Mouse (Mus musculus): Measurements from ENCODE around the gene Wdsub1. TPM values are rescaled to one million over a fixed set of nuclear protein-coding genes. Genes with fewer than 3 reads are reported as not detected.

Wdsub1 gene
- polyA plus RNA-seq, 1 experiment from 2014 or later = 42.7 TPM

DNA sequence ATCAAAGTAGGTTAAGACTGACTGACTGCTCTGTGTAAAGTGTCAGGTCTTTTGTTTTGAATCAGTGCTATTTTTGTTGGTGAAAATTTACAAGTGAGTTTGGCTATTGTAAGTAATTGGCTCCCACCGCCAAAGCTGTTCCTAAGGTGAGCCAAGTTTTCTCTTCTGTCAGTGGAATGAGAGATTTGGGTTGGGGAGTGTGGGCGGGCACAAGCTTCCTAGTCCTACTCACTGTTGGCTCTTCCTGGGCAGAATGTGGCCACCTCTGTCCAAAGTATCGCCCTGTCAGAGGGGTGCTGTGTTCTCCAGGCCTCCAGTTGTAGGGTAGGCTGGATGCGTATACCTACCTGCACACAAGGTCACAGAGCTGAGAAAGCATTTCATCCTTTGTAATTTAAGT, 57.0 kb downstream of the Wdsub1 start:
- Histone ChIP-seq H3K4me1 (peaks cover 74% of the 10 kb centered on the region), H3K4me3 (no peak overlapping the region), H3K27ac (replicated peaks) (peak overlapping the region; percentile 86), H3K36me3 (peaks cover 37% of the 10 kb centered on the region), H3K9ac (no peak overlapping the region), H3K9me3 (no peaks in the 10 kb centered on the region), H3K4me2 (no peak overlapping the region), H3K27me3 (replicated peaks) (no peaks in the 10 kb centered on the region)
- ATAC-seq (ENCODE audit: extremely low read depth, insufficient number of reproducible peaks, low FRiP score, low TSS enrichment) = no peak
- WGBS = 87% methylated on average over 4 of the region's 4 CpGs

DNA sequence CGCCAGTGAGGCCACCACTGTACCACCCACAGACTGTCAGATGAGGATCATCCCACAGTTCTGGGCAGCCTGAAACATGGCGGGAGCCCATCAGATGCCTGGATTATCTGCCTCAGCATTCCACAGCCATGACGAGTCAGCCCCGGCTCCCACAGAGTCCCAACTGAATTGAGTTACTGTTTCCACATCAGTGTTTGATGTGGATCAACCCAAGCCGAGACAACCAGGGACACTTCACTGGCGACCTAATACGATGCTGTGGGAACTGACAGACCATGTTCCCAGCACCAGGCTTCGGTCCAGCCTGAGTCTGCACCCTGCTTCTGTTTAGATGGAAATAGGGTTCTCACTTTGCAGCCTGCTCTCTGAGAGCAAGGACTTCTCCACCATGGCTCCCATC, 58.1 kb downstream of the Wdsub1 start:
- peak overlapping the region; percentile 47; the same call in 1 of the 2 replicates for H3K9ac ChIP-seq
- no peaks in the 10 kb centered on the region for H3K9me3 ChIP-seq
- no peak for ATAC-seq (ENCODE audit: extremely low read depth, insufficient number of reproducible peaks, low FRiP score, low TSS enrichment)
- 21% methylated on average over 8 of the region's 8 CpGs for WGBS
- peaks cover 48% of the 10 kb centered on the region for H3K36me3 ChIP-seq
- H3K4me2 ChIP-seq = peak overlapping the region; percentile 24
- H3K4me3 ChIP-seq = no peak overlapping the region
- no peaks in the 10 kb centered on the region for H3K27me3 ChIP-seq (replicated peaks)
- H3K4me1 ChIP-seq = peaks cover 63% of the 10 kb centered on the region
- H3K27ac ChIP-seq (replicated peaks) = peak overlapping the region; percentile 86

DNA sequence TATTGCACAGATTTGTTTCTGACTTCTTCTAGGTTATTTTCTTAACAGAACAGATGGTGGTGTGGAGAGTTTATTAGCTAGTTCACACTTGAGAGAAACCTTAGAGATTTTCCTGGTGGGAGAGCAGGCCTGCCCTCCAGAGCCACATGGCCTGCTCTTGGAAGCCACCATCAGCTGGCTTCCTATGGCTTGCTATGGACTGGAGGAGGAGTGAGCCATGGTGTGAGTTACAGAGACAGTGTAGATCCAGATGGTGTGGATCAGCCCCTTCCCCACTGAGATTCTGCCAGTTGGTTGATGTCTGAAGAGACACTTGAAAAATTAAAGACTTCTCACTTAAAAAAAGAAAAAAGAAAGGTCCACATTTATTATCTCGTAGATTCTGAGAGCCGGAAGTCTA, 61.3 kb downstream of the Wdsub1 start:
- Histone ChIP-seq H3K4me2 (no peak overlapping the region), H3K9me3 (no peaks in the 10 kb centered on the region), H3K27ac (replicated peaks) (no peak overlapping the region), H3K36me3 (peaks cover 70% of the 10 kb centered on the region), H3K4me3 (no peak overlapping the region), H3K9ac (no peak overlapping the region), H3K27me3 (replicated peaks) (no peaks in the 10 kb centered on the region), H3K4me1 (peaks cover 36% of the 10 kb centered on the region)
- 83% methylated on average over 2 of the region's 2 CpGs for WGBS
- ATAC-seq (ENCODE audit: extremely low read depth, insufficient number of reproducible peaks, low FRiP score, low TSS enrichment) = no peak

DNA sequence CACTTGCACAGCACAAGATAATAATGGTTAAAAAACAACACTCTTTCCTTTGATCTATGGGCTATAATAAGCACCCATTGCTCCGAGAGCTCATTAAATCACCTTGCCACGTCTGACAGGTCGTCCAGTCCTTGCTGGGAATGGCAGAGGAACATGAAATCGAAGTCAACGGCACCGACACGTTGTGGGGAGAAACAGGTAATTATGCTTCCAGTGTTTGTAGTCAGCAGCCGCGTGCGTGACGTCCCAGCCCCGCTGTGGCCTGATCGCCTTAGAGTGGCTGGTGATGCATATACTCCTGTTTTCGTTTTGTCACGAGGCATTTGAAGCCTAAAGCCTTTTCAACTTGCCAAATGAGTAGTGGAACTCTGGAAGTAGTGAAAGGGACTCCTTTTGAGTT, 62.3 kb downstream of the Wdsub1 start:
- Histone ChIP-seq H3K4me3 (no peak overlapping the region), H3K9me3 (no peaks in the 10 kb centered on the region), H3K27me3 (replicated peaks) (no peaks in the 10 kb centered on the region), H3K4me1 (peaks cover 38% of the 10 kb centered on the region), H3K27ac (replicated peaks) (no peak overlapping the region), H3K36me3 (peaks cover 79% of the 10 kb centered on the region), H3K9ac (no peak overlapping the region), H3K4me2 (no peak overlapping the region)
- WGBS = 83% methylated on average over 15 of the region's 15 CpGs
- ATAC-seq (ENCODE audit: extremely low read depth, insufficient number of reproducible peaks, low FRiP score, low TSS enrichment) = no peak

DNA sequence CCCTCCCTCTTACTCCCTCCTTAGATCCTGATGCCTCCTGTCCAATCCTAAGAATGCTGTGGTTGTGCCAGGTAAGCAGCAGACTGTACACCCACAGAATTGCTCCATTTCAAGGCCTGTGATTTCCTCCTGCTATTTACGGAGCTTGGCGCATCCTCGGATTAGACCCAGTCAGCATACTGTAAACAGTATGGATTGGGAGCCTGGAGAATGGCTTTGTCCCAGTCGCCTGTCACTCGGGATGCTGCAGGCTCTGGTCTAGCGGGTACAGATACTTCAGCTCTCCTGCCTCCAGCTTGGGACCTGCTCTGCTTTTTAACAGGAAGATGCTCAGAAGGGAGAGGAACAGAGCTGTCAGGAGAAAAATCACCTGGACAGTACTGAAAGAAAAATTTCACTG, 63.0 kb downstream of the Wdsub1 start:
- H3K4me2 ChIP-seq = no peak overlapping the region
- peaks cover 37% of the 10 kb centered on the region for H3K4me1 ChIP-seq
- 77% methylated on average over 6 of the region's 6 CpGs for WGBS
- no peak overlapping the region for H3K9ac ChIP-seq
- H3K27me3 ChIP-seq (replicated peaks) = no peaks in the 10 kb centered on the region
- no peak overlapping the region for H3K4me3 ChIP-seq
- H3K27ac ChIP-seq (replicated peaks) = no peak overlapping the region
- no peak for ATAC-seq (ENCODE audit: extremely low read depth, insufficient number of reproducible peaks, low FRiP score, low TSS enrichment)
- H3K9me3 ChIP-seq = no peaks in the 10 kb centered on the region
- H3K36me3 ChIP-seq = peaks cover 81% of the 10 kb centered on the region

DNA sequence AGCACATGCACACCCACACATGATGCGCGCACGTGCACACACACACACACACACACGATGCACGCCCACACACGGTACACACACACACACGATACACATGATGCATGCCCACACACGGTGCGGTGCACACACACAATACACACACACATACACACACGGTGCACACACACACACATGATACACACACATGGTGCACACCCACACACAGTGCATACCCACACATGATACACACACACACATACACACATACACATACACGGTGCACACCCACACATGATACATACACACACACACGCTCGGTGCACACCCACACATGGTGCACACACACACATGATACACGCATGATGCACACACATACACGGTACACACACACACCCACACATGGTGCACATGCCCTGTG, 63.7 kb downstream of the Wdsub1 start:
- Histone ChIP-seq H3K9me3 (no peaks in the 10 kb centered on the region), H3K4me1 (peaks cover 30% of the 10 kb centered on the region), H3K4me2 (no peak overlapping the region), H3K4me3 (no peak overlapping the region), H3K9ac (no peak overlapping the region), H3K27me3 (replicated peaks) (no peaks in the 10 kb centered on the region), H3K36me3 (peaks cover 82% of the 10 kb centered on the region), H3K27ac (replicated peaks) (no peak overlapping the region)
- WGBS = 92% methylated on average over 15 of the region's 15 CpGs
- ATAC-seq (ENCODE audit: extremely low read depth, insufficient number of reproducible peaks, low FRiP score, low TSS enrichment) = no peak

DNA sequence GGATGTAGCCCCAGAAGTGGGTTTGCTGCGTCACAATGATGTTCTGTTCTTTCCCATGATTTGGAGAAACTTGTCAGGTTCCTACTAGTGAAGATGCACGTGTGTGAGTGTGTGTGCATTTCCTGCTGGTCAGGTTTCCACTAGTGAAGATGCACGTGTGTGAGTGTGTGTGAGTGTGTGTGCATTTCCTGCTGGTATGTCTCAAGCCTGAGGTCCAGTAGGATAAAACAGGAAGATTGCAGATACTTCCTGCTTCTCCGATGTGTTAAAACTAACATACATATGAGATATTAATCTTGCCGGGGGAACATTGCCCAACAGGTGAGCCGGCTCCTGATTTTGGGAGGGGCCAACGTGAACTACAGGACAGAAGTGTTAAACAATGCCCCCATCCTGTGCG, 67.4 kb downstream of the Wdsub1 start:
- Histone ChIP-seq H3K4me1 (peaks cover 37% of the 10 kb centered on the region), H3K36me3 (peaks cover 80% of the 10 kb centered on the region), H3K27me3 (replicated peaks) (no peaks in the 10 kb centered on the region), H3K4me3 (no peak overlapping the region), H3K9me3 (no peaks in the 10 kb centered on the region), H3K4me2 (no peak overlapping the region), H3K9ac (no peak overlapping the region), H3K27ac (replicated peaks) (peak overlapping the region; percentile 42; the same call in 1 of the 2 replicates)
- WGBS = 74% methylated on average over 8 of the region's 8 CpGs
- no peak for ATAC-seq (ENCODE audit: extremely low read depth, insufficient number of reproducible peaks, low FRiP score, low TSS enrichment)

DNA sequence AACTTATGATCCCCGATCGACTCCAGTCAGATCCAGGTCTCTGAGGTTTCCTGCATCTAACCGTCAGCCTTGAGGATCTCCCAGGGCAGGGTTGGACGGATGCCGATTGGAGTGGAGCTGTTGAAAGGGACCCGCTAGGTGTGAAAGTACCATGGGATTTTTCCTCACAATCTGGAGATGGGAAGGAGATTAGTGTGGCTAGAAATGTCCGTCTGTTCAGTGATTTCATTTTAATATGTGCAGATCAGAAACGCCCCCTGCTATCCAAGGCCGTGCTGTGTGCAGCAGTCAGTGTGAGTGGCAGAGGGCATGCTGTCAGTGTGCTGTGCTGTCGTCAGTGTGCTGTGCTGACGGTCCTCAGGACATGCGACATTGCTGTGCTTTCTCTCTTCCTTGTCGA, 68.9 kb downstream of the Wdsub1 start:
- peaks cover 75% of the 10 kb centered on the region for H3K36me3 ChIP-seq
- no peaks in the 10 kb centered on the region for H3K27me3 ChIP-seq (replicated peaks)
- no peak overlapping the region for H3K4me2 ChIP-seq
- WGBS = 73% methylated on average over 13 of the region's 13 CpGs
- H3K9ac ChIP-seq = no peak overlapping the region
- no peak overlapping the region for H3K27ac ChIP-seq (replicated peaks)
- H3K9me3 ChIP-seq = no peaks in the 10 kb centered on the region
- peaks cover 37% of the 10 kb centered on the region for H3K4me1 ChIP-seq
- no peak for ATAC-seq (ENCODE audit: extremely low read depth, insufficient number of reproducible peaks, low FRiP score, low TSS enrichment)
- no peak overlapping the region for H3K4me3 ChIP-seq

DNA sequence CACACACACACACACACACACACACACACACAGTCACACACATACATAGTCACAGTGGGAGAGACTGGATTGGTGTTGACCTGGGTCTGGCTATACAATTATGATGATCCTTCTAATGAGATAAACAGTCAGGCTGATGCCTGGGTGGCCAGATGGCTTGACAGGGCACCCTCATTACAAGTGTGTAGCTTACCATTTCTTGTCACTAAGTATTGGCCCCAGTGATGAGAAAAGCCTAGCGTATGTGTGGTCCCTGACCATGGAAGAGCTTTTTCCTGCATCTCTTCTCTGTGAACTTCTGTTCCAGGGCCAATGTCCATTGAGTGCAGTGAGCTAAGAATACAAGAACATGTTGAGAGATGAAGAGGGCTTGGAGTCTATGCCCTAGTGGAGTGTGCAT, 69.8 kb downstream of the Wdsub1 start:
- Histone ChIP-seq H3K4me2 (no peak overlapping the region), H3K27me3 (replicated peaks) (no peaks in the 10 kb centered on the region), H3K36me3 (peaks cover 75% of the 10 kb centered on the region), H3K27ac (replicated peaks) (no peak overlapping the region), H3K9me3 (no peaks in the 10 kb centered on the region), H3K4me1 (peaks cover 37% of the 10 kb centered on the region), H3K9ac (no peak overlapping the region), H3K4me3 (no peak overlapping the region)
- no peak for ATAC-seq (ENCODE audit: extremely low read depth, insufficient number of reproducible peaks, low FRiP score, low TSS enrichment)
- WGBS = 91% methylated on average over 1 of the region's 1 CpGs

DNA sequence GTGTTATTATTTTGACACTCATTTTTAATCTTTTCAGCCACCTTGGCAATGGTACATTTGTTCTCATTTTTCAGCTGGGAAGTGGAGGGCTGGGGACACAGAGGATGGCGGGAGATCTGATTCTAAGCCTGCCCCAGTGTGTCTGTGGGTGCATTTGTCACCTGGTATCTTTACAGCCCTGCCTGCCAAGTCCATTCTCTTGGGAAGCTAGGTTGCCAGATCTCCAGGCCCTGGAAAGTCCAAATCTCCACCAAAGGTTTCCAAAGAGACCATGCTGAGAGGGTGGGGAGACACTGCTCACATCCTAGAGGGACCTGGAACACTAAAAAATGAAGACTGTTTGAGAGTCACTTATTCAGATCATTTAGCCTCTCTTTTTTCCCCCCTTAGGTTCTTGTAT, 71.1 kb downstream of the Wdsub1 start:
- no peaks in the 10 kb centered on the region for H3K9me3 ChIP-seq
- peak overlapping the region; percentile 29; the same call in 1 of the 2 replicates for H3K27ac ChIP-seq (replicated peaks)
- H3K27me3 ChIP-seq (replicated peaks) = no peaks in the 10 kb centered on the region
- peaks cover 78% of the 10 kb centered on the region for H3K36me3 ChIP-seq
- ATAC-seq (ENCODE audit: extremely low read depth, insufficient number of reproducible peaks, low FRiP score, low TSS enrichment) = no peak
- no peak overlapping the region for H3K4me2 ChIP-seq
- peaks cover 33% of the 10 kb centered on the region for H3K4me1 ChIP-seq
- no peak overlapping the region for H3K4me3 ChIP-seq
- 53% methylated on average over 1 of the region's 1 CpGs for WGBS
- no peak overlapping the region for H3K9ac ChIP-seq

DNA sequence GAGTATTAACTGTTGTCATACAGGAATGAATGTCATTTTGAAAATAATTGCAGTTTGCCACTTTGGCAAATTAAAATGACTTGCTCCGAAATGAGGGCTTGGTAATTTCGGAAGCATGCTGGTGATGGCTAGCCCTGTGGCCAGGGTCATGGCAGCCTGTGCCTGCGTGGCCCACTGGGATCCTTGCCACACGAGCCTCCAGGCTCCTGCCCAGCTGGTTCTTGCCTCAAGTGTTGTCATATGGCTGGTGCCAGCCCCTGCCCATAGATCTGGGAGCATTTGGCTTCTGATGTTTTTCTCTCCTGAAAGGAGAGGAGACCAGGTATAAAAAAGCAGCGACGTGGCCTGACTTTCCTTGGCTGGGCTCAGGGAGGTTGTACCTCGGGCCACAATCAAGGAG, 72.4 kb downstream of the Wdsub1 start:
- peaks cover 74% of the 10 kb centered on the region for H3K36me3 ChIP-seq

DNA sequence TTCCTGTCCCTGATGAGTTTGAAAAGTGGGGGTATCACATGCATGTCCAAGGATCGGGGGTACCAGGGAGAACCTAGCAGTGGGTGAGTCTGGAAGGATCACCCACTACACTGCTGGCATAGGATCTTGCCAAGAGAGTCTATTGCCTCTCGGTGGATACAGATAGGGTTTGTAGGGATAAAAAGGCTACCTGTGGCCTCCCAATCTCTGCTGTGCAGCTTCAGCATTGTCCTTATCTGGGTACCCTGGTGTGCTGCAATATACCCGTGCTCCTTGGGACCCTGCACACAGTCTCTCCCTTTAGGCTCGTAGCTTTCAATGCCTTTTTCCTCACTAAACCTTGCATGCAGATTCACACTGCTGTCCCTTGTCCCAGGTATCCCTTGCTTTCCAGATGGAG, 73.8 kb downstream of the Wdsub1 start:
- Histone ChIP-seq H3K27me3 (replicated peaks) (no peaks in the 10 kb centered on the region), H3K27ac (replicated peaks) (no peak overlapping the region), H3K9me3 (no peaks in the 10 kb centered on the region), H3K9ac (no peak overlapping the region), H3K36me3 (peaks cover 75% of the 10 kb centered on the region), H3K4me1 (peaks cover 22% of the 10 kb centered on the region), H3K4me3 (no peak overlapping the region), H3K4me2 (no peak overlapping the region)
- 76% methylated on average over 4 of the region's 4 CpGs for WGBS
- ATAC-seq (ENCODE audit: extremely low read depth, insufficient number of reproducible peaks, low FRiP score, low TSS enrichment) = no peak

More for the DNA sequence above, 72.4 kb downstream of the Wdsub1 start:
- no peak overlapping the region for H3K27ac ChIP-seq (replicated peaks)
- H3K4me3 ChIP-seq = no peak overlapping the region
- H3K4me1 ChIP-seq = peaks cover 29% of the 10 kb centered on the region
- H3K27me3 ChIP-seq (replicated peaks) = no peaks in the 10 kb centered on the region
- 81% methylated on average over 7 of the region's 7 CpGs for WGBS
- no peak overlapping the region for H3K9ac ChIP-seq
- H3K4me2 ChIP-seq = no peak overlapping the region
- H3K9me3 ChIP-seq = no peaks in the 10 kb centered on the region
- no peak for ATAC-seq (ENCODE audit: extremely low read depth, insufficient number of reproducible peaks, low FRiP score, low TSS enrichment)

Measured in heart, embryonic 13.5 days (tissue).